Mouse (Mus musculus): ENCODE results near the gene Hist1h4f. TPM values are rescaled to one million over a fixed set of nuclear protein-coding genes. Genes with fewer than 3 reads are reported as not detected.

Gene Hist1h4f
- total RNA-seq, 4 experiments from 2014 or later: 54.2 to 65.8 (median 58.8) TPM

DNA sequence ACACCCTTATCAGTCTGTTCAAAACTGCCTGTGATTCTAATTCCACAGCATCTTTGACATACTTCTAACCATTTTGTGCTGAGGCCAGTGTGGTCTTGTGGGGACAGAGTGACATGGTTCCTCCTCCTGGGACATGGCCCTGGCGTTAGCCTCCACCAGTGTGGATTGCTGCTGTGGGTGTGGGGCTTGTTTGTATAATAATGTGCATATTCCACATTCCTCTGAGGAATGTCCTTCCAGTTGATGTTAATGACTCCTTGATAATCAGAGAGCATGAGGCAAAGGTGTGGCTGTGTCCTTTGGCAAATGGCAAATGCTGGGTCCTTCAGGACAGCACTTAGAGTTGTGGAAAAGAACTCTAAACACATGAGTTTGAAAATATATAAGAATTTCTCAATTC is 37.9 kb downstream of the Hist1h4f start:
- no peak for DNase-seq

DNA sequence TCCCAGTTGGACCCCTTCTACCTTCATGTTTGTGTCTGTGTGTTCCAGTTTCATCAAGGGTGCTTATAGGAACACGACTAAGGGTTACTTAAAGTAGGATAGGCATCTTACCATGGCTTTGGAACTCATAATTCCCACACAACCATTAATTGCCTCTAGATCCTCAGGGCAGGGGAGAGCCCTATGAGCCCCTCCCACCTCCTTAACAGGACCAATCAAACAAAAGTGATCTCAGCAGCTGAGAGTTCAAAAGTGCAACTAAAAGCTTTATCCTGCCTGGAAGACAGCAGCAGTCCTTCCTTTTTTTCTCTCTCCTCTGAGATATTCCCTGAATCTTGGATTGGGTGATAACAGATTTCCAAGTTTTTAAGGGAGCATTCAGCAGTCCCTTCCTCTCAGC is 41.3 kb downstream of the Hist1h4f start:
- DNase-seq: no peak

- DNase-seq: no peak
These were observed 44.5 kb downstream of the Hist1h4f start for GRCm38 (mm10) chr13:23506819-23507515.

GRCm38 (mm10) chr13:23506351-23506750 is 45.1 kb downstream of the Hist1h4f start:
- DNase-seq: peak; percentile 26

GRCm38 (mm10) chr13:23505662-23506345 is 45.6 kb downstream of the Hist1h4f start:
- no peak for DNase-seq

DNA sequence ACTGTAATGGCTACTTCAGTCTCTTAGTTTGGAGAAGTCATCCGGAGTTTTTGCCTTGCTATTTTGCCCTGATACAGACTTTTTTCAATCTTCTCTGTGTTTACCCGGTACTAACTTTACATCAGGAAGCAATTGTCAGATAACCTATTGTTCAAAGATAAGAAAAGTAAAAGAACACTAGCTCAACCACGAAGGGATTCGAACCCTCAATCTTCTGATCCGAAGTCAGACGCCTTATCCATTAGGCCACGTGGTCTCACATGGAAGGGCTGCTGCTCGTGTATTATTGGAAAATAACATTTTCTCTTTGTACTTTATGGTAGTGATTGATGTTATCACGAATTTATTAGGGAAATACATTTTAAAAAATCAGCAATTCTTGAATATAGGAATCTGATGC is 47.7 kb downstream of the Hist1h4f start:
- DNase-seq: no peak

GRCm38 (mm10) chr13:23502916-23503315 is 48.5 kb downstream of the Hist1h4f start:
- no peak for DNase-seq

- DNase-seq: no peak
These were observed 49.3 kb downstream of the Hist1h4f start for GRCm38 (mm10) chr13:23502031-23502567.

GRCm38 (mm10) chr13:23501511-23501910 is 49.9 kb downstream of the Hist1h4f start:
- DNase-seq: no peak

Small RNA genes lying within 50 kb of the gene (microRNA-seq; reads per million reads assigned to microRNA genes)
- gene Gm44297: 0 reads per million in 2 experiments
- gene Gm44359: 0 reads per million in 2 experiments
- gene Gm44394: 0 reads per million in 2 experiments
- gene n-TStga1: 0 to 0.67 reads per million in 2 experiments

Other genes starting within 250 kb of the Hist1h4f start
- gene Zfp322a, start 182.4 kb downstream of the Hist1h4f start, total RNA-seq (2022): 10 to 100 TPM; 20.0 to 26.5 (median 23.6) TPM
- gene Abt1, start 127.8 kb downstream of the Hist1h4f start, total RNA-seq (2022): 1 to 10 TPM; 6.5 to 7.8 (median 7.1) TPM
- gene Btn1a1, start 85.7 kb downstream of the Hist1h4f start, total RNA-seq (2022): not detected
- gene Btn2a2, start 62.8 kb downstream of the Hist1h4f start, total RNA-seq (2022): not detected
- gene Hist1h4h, start 20.6 kb downstream of the Hist1h4f start, total RNA-seq (2022): 100 to 1,000 TPM; 381 to 523 (median 406) TPM
- 10 to 100 TPM in 3 of 4 experiments, 1 to 10 TPM in 1; 8.2 to 20.8 (median 16.2) TPM for gene Hist1h2af, start 17.7 kb downstream of the Hist1h4f start, total RNA-seq (2022)
- 1 to 10 TPM; 3.2 to 5.6 (median 4.7) TPM for gene Hist1h3g, start 16.2 kb downstream of the Hist1h4f start, total RNA-seq (2022)
- gene Hist1h2bh, start 8.3 kb downstream of the Hist1h4f start, total RNA-seq (2022): 1 to 10 TPM; 2.2 to 3.4 (median 2.9) TPM
- 10 to 100 TPM; 16.8 to 22.6 (median 20.7) TPM for gene Hist1h3f, start 7.6 kb downstream of the Hist1h4f start, total RNA-seq (2022)
- gene Hist1h1d, start 1.6 kb upstream of the Hist1h4f start, total RNA-seq (2022): 1 to 10 TPM; 2.2 to 3.9 (median 3.1) TPM
- gene Hist1h3e, start 10.7 kb upstream of the Hist1h4f start, total RNA-seq (2022): 10 to 100 TPM; 48.1 to 62.5 (median 53.5) TPM
- 1 to 10 TPM; 4.5 to 9.9 (median 6.6) TPM for gene Hist1h2ae, start 19.6 kb upstream of the Hist1h4f start, total RNA-seq (2022)
- gene Hist1h2bg, start 19.7 kb upstream of the Hist1h4f start, total RNA-seq (2022): 10 to 100 TPM; 55.2 to 81.2 (median 75.0) TPM
- 10 to 100 TPM; 18.7 to 29.5 (median 23.2) TPM for gene Hist1h2bf, start 22.5 kb upstream of the Hist1h4f start, total RNA-seq (2022)
- 1 to 10 TPM; 4.8 to 9.8 (median 5.8) TPM for gene Hist1h2ad, start 22.7 kb upstream of the Hist1h4f start, total RNA-seq (2022)
- gene Hist1h3d, start 24.1 kb upstream of the Hist1h4f start, total RNA-seq (2022): 1 to 10 TPM; 2.9 to 4.8 (median 3.3) TPM
- 100 to 1,000 TPM; 116 to 151 (median 145) TPM for gene Hist1h4d, start 29.9 kb upstream of the Hist1h4f start, total RNA-seq (2022)
- 10 to 100 TPM; 11.0 to 15.5 (median 13.2) TPM for gene Hist1h2be, start 69.5 kb upstream of the Hist1h4f start, total RNA-seq (2022)
- 10 to 100 TPM; 61.3 to 77.8 (median 63.8) TPM for gene Hist1h1e, start 70.9 kb upstream of the Hist1h4f start, total RNA-seq (2022)
- 1 to 10 TPM; 1.8 to 3.2 (median 2.3) TPM for gene Hist1h2ac, start 132.3 kb upstream of the Hist1h4f start, total RNA-seq (2022)
- 100 to 1,000 TPM; 105 to 176 (median 135) TPM for gene Hist1h2bc, start 132.6 kb upstream of the Hist1h4f start, total RNA-seq (2022)
- gene Hist1h1t, start 144.2 kb upstream of the Hist1h4f start, total RNA-seq (2022): under 1 TPM in 1 of 4 experiments, not detected in 3; 0.26 TPM
- 10 to 100 TPM; 71.9 to 93.9 (median 88.6) TPM for gene Hist1h4c, start 146.8 kb upstream of the Hist1h4f start, total RNA-seq (2022)
- gene Hfe, start 159.2 kb upstream of the Hist1h4f start, total RNA-seq (2022): 10 to 100 TPM; 27.4 to 41.7 (median 33.5) TPM
- gene Hist1h1c, start 187.2 kb upstream of the Hist1h4f start, total RNA-seq (2022): 100 to 1,000 TPM; 212 to 290 (median 255) TPM
- 10 to 100 TPM in 1 of 4 experiments, 1 to 10 TPM in 3; 4.3 to 10.9 (median 7.4) TPM for gene Hist1h3c, start 194.0 kb upstream of the Hist1h4f start, total RNA-seq (2022)
- gene Hist1h2bb, start 195.1 kb upstream of the Hist1h4f start, total RNA-seq (2022): 10 to 100 TPM; 14.8 to 24.3 (median 20.0) TPM
- gene Hist1h2ab, start 199.5 kb upstream of the Hist1h4f start, total RNA-seq (2022): 10 to 100 TPM; 24.0 to 37.5 (median 29.3) TPM
- 10 to 100 TPM; 18.1 to 29.8 (median 26.6) TPM for gene Hist1h3b, start 200.6 kb upstream of the Hist1h4f start, total RNA-seq (2022)
- gene Hist1h4b, start 205.4 kb upstream of the Hist1h4f start, total RNA-seq (2022): 100 to 1,000 TPM in 1 of 4 experiments, 10 to 100 TPM in 3; 69.6 to 104 (median 91.8) TPM
- gene Hist1h4a, start 209.6 kb upstream of the Hist1h4f start, total RNA-seq (2022): 10 to 100 TPM; 18.1 to 29.1 (median 26.8) TPM
- gene Hist1h3a, start 210.7 kb upstream of the Hist1h4f start, total RNA-seq (2022): 10 to 100 TPM; 28.7 to 37.4 (median 36.4) TPM
- gene Hist1h1a, start 212.0 kb upstream of the Hist1h4f start, total RNA-seq (2022): 10 to 100 TPM; 16.7 to 20.1 (median 18.6) TPM
- gene Trim38, start 218.3 kb upstream of the Hist1h4f start, total RNA-seq (2022): under 1 TPM in 3 of 4 experiments, not detected in 1; 0.24 to 0.48 (median 0.26) TPM